Mouse (Mus musculus) embryonic facial prominence, embryonic 11.5 days (tissue): ENCODE data around the gene Gm40460. TPM values are rescaled to one million over a fixed set of nuclear protein-coding genes. Genes with fewer than 3 reads are reported as not detected.
"Not testable (repeated sequence)": the region's sequence is repeated elsewhere in the genome, so short reads cannot be mapped to it uniquely, and the experiment has no call there.

Experiments
- ATAC-seq: fragments of 200-750 bp; cut with Nextera tagmentation; replicated peaks from 2 replicates; pipeline ENCODE4 v1.8.0; 2017; ENCODE audit warnings: low read depth; ENCODE audit not compliant: insufficient number of reproducible peaks, low FRiP score, low TSS enrichment
- DNase-seq: peaks from one replicate; pipeline ENCODE4 v3.0.0-alpha.2; 2015; ENCODE audit warnings: low spot score
- H3K27ac ChIP-seq: fragments of 300-500 bp; sonication (generic); replicated peaks from 2 replicates; pipeline ENCODE4 v1.5.1; 2014; ENCODE audit warnings: mild to moderate bottlenecking, low read depth, low read length, control low read depth
- H3K27me3 ChIP-seq: fragments of 300-500 bp; sonication (generic); 2 replicates; pipeline ENCODE4 v1.6.1; 2014; ENCODE audit warnings: mild to moderate bottlenecking, low read length, moderate library complexity, mixed read lengths; ENCODE audit not compliant: control insufficient read depth, insufficient read depth
- H3K36me3 ChIP-seq: fragments of 300-500 bp; sonication (generic); replicated peaks from 2 replicates; pipeline ENCODE4 v1.6.1; 2014; ENCODE audit warnings: low read depth, mild to moderate bottlenecking, low read length, moderate library complexity, mixed read lengths; ENCODE audit not compliant: control insufficient read depth, insufficient read depth
- H3K4me1 ChIP-seq: fragments of 300-500 bp; sonication (generic); 2 replicates; pipeline ENCODE4 v1.6.1; 2014; ENCODE audit warnings: low read length, mixed read lengths; ENCODE audit not compliant: control insufficient read depth, insufficient read depth
- H3K4me2 ChIP-seq: fragments of 300-500 bp; sonication (generic); 2 replicates; pipeline ENCODE4 v1.6.1; 2014; ENCODE audit warnings: low read depth, mild to moderate bottlenecking, control low read depth, low read length, moderate library complexity
- H3K4me3 ChIP-seq: fragments of 300-500 bp; sonication (generic); 2 replicates; pipeline ENCODE4 v1.5.1; 2014; ENCODE audit warnings: low read depth, low read length, control low read depth
- H3K9ac ChIP-seq: fragments of 300-500 bp; sonication (generic); replicated peaks from 2 replicates; pipeline ENCODE4 v1.6.1; 2014; ENCODE audit warnings: mild to moderate bottlenecking, control low read depth, low read length
- H3K9me3 ChIP-seq: fragments of 300-500 bp; sonication (generic); replicated peaks from 2 replicates; pipeline ENCODE4 v1.6.1; 2016; ENCODE audit warnings: mild to moderate bottlenecking, low read length, inconsistent platforms, mixed read lengths; ENCODE audit not compliant: control insufficient read depth
- WGBS: fragments of 180-500 bp; shearing (Covaris S2); extraction: QIAGEN DNeasy Blood & Tissue Kit; methylation state at CpG from one replicate; pipeline ENCODE4 v1.1.7; 2014; 5-methylcytosine and 5-hydroxymethylcytosine counted together
- polyA plus RNA-seq: library from polyadenylated mRNA; unstranded; fragments of >200 nt; fragmentation: Nextera tagmentation; extraction: Ambion mirVana; gene quantifications from 2 replicates; pipeline ENCODE4 v1.2.1, GENCODE M21; 2014

The Gm40460 gene
- polyA plus RNA-seq: not detected in 2 replicates

DNA sequence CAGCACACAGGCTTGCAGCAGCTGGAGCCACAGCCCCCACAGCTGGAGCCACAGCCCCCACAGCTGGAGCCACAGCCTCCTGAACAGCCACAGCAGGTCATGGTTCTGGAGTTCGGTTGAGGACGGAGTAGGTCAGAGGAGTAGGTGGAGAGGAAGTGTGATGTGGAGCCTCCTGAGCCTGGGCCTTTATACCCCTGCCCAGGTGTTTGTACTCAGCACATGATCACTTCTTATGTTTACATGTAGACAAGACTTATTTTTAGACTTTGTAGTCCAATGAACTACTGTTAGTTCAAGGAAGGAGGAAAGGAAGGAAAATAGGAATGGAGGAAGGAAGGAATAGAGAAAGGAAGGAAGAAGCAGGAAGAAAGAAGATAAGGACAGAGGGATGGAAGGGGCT is at the start of gene Gm40460:
TSS of gene Gm40460 (minus strand) at position 101 of the 400 bp plus-strand sequence.
- no peaks in the 10 kb centered on the region for H3K27me3 ChIP-seq
- no peak within 1 kb of the TSS for H3K27ac ChIP-seq
- no peak within 1 kb of the TSS for H3K4me2 ChIP-seq
- no peaks in the 10 kb centered on the region for H3K9me3 ChIP-seq
- no peaks in the 10 kb centered on the region for H3K4me1 ChIP-seq
- WGBS: 38% methylated on average over 2 of the region's 2 CpGs
- H3K9ac ChIP-seq: no peak within 1 kb of the TSS
- no peak for DNase-seq
- no peak within 1 kb of the TSS for H3K4me3 ChIP-seq
- no peak for ATAC-seq
- no peaks in the 10 kb centered on the region for H3K36me3 ChIP-seq

DNA sequence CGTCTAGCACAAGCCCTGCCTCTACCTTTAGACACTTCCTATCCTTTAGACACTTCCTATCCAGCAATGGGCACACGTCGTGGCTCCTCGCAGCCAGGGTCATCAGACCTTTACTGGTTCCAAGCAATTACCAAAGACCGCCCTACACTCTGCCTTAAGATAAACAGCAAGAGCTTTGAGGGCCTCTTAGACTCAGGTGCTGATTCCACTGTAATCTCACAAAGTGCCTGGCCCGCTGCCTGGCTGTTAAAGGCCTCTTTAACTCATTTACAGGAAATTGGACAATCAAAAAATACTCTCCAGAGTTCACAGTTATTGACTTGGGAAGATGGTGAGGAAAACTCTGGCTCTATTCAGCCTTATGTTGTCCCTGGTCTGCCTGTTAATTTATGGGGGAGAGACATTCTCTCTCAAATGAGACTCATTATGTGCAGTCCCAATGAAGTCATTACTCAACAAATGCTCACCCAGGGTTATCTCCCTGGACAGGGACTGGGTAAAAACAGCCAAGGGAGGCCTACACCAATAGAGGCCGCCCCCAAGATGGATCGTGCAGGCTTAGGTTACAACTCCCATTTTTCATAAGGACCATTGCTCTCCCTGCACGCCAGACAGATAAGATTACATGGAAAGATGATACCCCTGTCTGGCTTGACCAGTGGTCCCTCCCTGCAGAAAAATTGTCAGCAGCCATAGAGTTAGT is 45.2 kb upstream of the Gm40460 start:
- not testable (repeated sequence) for H3K4me2 ChIP-seq, H3K4me1 ChIP-seq, H3K9ac ChIP-seq, H3K4me3 ChIP-seq, H3K27ac ChIP-seq, H3K36me3 ChIP-seq, ATAC-seq, H3K9me3 ChIP-seq, H3K27me3 ChIP-seq, DNase-seq
- 70% methylated on average over 9 of the region's 9 CpGs for WGBS

DNA sequence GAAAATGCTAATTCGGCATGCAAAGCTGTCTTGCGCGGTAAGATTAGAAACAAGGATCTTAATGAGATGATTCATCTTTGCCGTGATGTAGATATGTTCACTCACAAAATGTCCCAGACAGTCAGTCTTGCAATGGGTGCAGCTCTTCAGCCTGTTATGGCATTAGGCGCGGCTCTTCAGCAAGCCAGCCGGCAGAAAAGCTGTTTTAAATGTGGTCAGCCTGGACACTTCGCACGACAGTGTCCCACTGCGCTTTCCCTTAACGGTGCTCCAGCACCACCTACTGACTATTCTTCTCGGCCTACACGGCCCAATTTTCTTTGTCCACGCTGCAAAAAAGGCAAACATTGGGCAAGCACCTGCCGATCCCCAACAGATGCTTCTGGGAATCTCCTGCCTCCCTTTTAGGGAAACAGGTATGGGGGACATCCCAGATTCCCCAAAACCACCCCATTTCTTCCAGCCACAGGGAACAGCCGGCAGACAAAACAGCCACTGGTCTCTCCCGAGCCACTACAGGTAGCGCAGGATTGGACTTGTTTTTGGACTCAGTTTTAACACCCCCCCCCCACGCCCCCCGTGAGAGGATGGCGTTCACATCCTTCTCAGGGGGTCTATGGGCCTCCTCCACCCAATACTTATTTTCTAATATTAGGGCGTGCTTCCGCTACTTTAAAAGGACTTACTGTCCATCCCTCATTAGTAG is 44.4 kb upstream of the Gm40460 start:
- Histone ChIP-seq H3K9ac (peak overlapping the region; percentile 23), H3K27ac (no peak overlapping the region), H3K27me3 (no peaks in the 10 kb centered on the region; the same call in 1 of the 2 replicates), H3K4me2 (peak overlapping the region; percentile 79), H3K4me1 (0 out of 2 replicates have a peak, but pooled peaks cover 3% of the 10 kb centered on the region), H3K4me3 (peak overlapping the region; percentile 49), H3K9me3 (no peaks in the 10 kb centered on the region), H3K36me3 (no peaks in the 10 kb centered on the region)
- WGBS: 21% methylated on average over 23 of the region's 23 CpGs
- peak; percentile 61; the same call in 1 of the 2 replicates for ATAC-seq
- peak; percentile 64 for DNase-seq

DNA sequence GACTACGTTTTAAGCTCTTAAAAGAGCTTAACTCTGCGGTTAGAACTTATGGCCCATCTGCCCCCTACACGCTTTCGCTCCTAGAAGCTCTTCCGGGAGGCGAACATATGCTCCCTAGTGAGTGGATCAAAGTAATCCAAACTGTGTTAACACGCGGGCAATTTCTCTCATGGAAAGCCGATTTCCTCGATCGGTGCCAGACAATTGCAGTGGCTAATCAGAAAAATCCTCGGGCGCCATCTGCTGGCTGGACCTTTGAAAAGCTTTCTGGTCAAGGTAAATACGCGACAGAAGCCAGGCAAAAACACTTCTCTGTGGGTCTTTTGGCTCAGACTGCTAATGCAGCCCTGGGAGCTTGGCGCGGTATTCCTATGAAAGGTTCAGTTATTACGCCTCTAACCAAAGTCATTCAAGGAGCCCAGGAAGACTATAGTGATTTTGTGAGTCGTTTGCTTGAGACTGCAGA is 43.8 kb upstream of the Gm40460 start:
- peak overlapping the region; percentile 76 for H3K27ac ChIP-seq
- no peaks in the 10 kb centered on the region; the same call in 1 of the 2 replicates for H3K27me3 ChIP-seq
- peak overlapping the region; percentile 49 for H3K4me3 ChIP-seq
- DNase-seq (peak; percentile 99), ATAC-seq (peak; percentile 85)
- H3K4me2 ChIP-seq: peak overlapping the region; percentile 79
- no peaks in the 10 kb centered on the region for H3K9me3 ChIP-seq
- peak overlapping the region; percentile 82 for H3K9ac ChIP-seq
- H3K4me1 ChIP-seq: 0 out of 2 replicates have a peak, but pooled peaks cover 3% of the 10 kb centered on the region
- under 1% methylated on average over 19 of the region's 19 CpGs for WGBS
- no peaks in the 10 kb centered on the region for H3K36me3 ChIP-seq

DNA sequence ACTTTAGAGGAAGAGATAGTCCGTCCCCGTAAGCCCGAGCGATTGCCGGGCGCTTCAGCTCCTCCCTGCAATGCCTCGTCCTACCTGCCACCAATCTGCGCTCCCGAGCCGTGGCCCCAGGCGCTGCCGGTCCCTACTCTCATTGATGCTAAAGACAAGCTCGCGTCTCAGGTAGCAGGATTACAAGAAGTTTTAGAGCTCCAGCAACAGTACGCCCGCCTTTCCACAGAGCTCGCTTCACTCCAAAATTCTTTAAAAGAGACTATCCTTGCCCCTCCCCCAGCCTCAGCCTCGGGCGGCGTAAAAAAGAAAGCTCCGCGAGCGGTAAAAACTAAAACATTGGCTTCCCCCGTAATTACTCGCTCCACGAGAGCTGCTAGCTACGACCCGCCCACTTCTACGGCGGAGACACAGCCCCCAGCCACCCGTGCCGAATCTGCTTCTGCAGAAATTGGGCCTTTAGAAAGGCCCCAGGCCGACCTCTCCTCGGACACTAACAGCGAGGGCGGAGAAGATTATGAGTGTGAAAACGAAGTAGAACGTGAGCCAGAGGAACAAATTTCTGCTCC is 43.2 kb upstream of the Gm40460 start:
- H3K27me3 ChIP-seq: no peaks in the 10 kb centered on the region; the same call in 1 of the 2 replicates
- no peaks in the 10 kb centered on the region for H3K36me3 ChIP-seq
- no peaks in the 10 kb centered on the region for H3K9me3 ChIP-seq
- H3K9ac ChIP-seq: peak overlapping the region; percentile 82
- peak overlapping the region; percentile 76 for H3K27ac ChIP-seq
- H3K4me2 ChIP-seq: peak overlapping the region; percentile 79
- DNase-seq: peak; percentile 82
- 0 out of 2 replicates have a peak, but pooled peaks cover 3% of the 10 kb centered on the region for H3K4me1 ChIP-seq
- H3K4me3 ChIP-seq: peak overlapping the region; percentile 49
- peak; percentile 81 for ATAC-seq
- under 1% methylated on average over 38 of the region's 38 CpGs for WGBS

DNA sequence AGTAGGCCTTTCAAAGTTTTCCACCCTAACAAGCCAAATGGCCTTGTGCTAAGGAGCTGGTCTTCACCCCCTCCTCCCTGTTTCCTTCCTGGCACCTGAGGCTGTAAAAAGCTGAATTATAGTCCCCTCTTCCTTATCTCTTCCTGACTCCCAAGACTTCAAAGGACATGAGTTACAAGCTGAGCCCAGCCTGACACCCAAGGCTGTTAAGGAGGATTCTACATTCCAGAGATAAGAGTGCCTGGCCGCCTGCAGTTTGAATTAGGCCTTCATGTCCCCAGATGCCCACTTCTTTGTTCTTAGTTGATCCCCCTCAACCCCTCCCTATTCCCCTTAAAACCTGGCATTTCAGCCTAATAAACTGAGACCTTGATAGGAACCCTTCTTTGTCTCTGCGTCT is 42.0 kb upstream of the Gm40460 start:
- not testable (repeated sequence) for H3K4me3 ChIP-seq

DNA sequence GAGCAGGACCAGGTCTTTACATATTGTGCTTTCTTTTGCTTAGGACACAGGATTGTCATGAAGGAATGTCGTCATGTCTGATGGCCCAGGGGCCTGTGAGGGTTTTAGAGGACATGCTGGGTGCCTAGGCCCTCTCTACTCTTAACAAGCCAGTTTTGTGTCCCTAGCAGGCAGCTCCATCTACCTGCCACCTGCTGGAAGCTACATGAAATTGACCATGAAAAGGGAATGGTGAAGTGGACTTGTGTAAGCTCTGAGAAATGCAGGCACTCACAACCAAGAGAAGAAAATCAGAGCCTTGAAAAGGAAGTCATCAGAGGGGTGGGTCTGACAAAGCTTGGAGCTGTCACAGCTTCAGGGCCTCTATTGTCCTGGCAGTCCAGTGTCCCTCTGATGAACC is 38.4 kb upstream of the Gm40460 start:
- not testable (repeated sequence) for H3K4me2 ChIP-seq, ATAC-seq

More for the DNA sequence above, 42.0 kb upstream of the Gm40460 start:
- H3K4me2 ChIP-seq, H3K36me3 ChIP-seq, H3K27me3 ChIP-seq, DNase-seq, H3K9me3 ChIP-seq, H3K9ac ChIP-seq, ATAC-seq, H3K27ac ChIP-seq, H3K4me1 ChIP-seq: not testable (repeated sequence)
- WGBS: 24% methylated on average over 2 of the region's 2 CpGs

More for the DNA sequence above, 38.4 kb upstream of the Gm40460 start:
- H3K27me3 ChIP-seq, H3K4me3 ChIP-seq, H3K27ac ChIP-seq, H3K9me3 ChIP-seq, DNase-seq, H3K36me3 ChIP-seq, H3K9ac ChIP-seq, H3K4me1 ChIP-seq: not testable (repeated sequence)
- WGBS: 56% methylated on average over 1 of the region's 1 CpGs
